Mouse (Mus musculus): ENCODE results near the gene Tmigd3.

- no peak for TF ChIP-seq EP300 (IDR thresholded peaks at IDR 0.05; ENCODE audit: low read depth)
- no peak for TF ChIP-seq CTCF (IDR thresholded peaks at IDR 0.05; ENCODE audit: low read depth)
Observed at GRCm38 (mm10) chr3:105891760-105892571, 21.3 kb downstream of the Tmigd3 start.

All from liver, embryonic 14.5 days (tissue).